Mouse (Mus musculus): ENCODE data around the gene Atxn7l1.

DNA sequence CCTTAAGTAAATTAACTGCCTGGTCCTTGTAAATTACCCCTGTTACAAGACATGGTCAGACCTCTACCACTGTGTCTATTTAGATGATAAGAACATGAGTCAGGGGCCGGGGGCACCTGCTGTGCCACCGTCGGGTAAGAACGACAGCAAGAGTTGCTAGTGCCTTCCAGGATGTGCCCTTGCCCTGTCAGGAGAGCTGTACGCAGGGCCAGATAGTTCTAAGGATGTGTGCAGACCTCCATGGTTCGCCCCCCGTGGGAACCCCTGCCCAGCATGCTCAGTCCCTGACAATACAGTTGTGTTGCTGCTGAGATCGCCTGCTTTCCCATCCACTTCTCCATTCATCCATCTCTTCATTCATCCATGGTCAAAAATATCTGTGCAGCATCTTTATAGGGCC is 217.6 kb downstream of the Atxn7l1 start:
- TF ChIP-seq POLR2A (IDR thresholded peaks at IDR 0.05; ENCODE audit: control insufficient read depth, extremely low read depth, insufficient read depth, low read length, poor library complexity) (no peak), CTCF (IDR thresholded peaks at IDR 0.05; ENCODE audit: borderline replicate concordance, control insufficient read depth, extremely low read depth, insufficient read depth, low read length, poor library complexity) (no peak)
